Mouse (Mus musculus): ENCODE data around the gene Ubqln4. TPM values are rescaled to one million over a fixed set of nuclear protein-coding genes. Genes with fewer than 3 reads are reported as not detected.
A peak's percentile ranks its signal among the peaks of the same experiment; 100 is the strongest.

The Ubqln4 gene
- total and polyA plus RNA-seq, 3 experiments: 40.6 to 81.2 (median 63.4) TPM

DNA sequence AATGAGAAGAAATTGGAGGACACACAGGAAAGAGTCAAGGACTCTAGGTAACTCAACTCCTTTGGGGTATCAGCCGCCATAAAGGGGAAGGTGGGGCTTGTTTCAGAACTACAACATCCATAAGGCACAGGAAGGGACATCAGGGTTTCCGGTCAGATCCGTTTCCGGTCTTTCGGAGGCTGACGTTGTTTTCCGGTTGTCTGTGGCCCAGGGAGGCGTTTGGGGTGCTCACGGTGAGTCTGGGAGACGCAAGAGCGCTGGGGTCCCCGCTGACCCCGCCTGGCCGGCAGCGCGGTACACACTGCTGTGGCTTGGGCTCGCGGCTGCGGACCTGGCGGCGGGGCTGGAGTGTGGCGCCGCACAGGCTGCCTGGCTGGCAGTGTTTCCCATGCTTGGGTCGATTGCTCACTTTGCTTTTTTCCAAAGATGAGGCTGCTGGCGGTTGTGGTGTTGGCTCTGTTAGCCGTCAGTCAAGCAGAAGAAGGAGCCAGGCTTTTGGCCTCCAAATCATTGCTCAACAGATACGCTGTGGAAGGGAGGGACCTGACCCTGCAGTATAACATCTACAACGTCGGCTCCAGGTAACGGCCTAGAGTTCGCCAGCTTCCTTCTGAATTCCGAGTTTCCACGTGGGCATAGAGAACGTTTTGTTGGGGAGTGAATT, 26.0 kb downstream of the Ubqln4 start:
- peak; percentile 85 for DNase-seq (ENCODE audit: low spot score)
- TF ChIP-seq GATA1 (IDR thresholded peaks at IDR 0.05; ENCODE audit: borderline replicate concordance, low read length) (no peak), POLR2AphosphoS5 (IDR thresholded peaks at IDR 0.05; ENCODE audit: insufficient replicate concordance, low read depth, low read length) (no peak), CTCF (IDR thresholded peaks at IDR 0.05; ENCODE audit: low read depth, low read length) (no peak), TAL1 (conservative IDR thresholded peaks at IDR 0.05; ENCODE audit: low read depth, low read length) (no peak), GATA2 (IDR thresholded peaks at IDR 0.05; ENCODE audit: borderline replicate concordance, low read depth, low read length) (no peak)
- H3K27me3 ChIP-seq (ENCODE audit: insufficient read depth, low read length): 0 out of 2 replicates have a peak, but pooled peaks cover 3% of the 10 kb centered on the region
- H3K4me3 ChIP-seq (ENCODE audit: low read depth, low read length): peak overlapping the region; percentile 88
- peaks cover 35% of the 10 kb centered on the region for H3K36me3 ChIP-seq (replicated peaks)
- H3K4me1 ChIP-seq (ENCODE audit: insufficient read depth, low read depth, low read length): peaks cover 25% of the 10 kb centered on the region
- ATAC-seq (ENCODE audit: extremely low read depth, insufficient number of reproducible peaks, low FRiP score, poor library complexity, severe bottlenecking): peak; percentile 81
- no peaks in the 10 kb centered on the region for H3K9me3 ChIP-seq (replicated peaks)

DNA sequence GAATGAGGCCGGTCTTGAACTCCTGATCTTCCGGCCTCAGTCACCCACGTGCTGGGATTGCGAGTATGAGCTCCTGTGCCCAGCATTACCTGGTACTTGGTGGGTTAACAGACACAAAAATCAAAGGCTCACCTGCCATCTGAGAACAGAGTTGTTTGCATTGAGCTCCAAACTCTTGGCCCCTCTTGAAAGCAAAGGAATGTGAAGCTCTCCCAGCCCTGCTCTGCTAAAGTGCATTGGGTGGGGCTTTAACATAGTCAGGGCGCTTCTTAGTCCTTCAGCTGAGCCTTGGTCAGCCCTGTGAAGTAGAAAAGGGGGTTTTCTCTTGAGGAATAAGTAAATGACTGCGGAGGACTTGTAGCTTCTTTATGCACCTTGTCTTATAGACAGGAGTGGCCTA, 32.2 kb downstream of the Ubqln4 start:
- no peaks in the 10 kb centered on the region for H3K9me3 ChIP-seq (replicated peaks)
- H3K27me3 ChIP-seq (ENCODE audit: insufficient read depth, low read length): no peaks in the 10 kb centered on the region
- H3K4me3 ChIP-seq (ENCODE audit: low read depth, low read length): no peak overlapping the region
- H3K36me3 ChIP-seq (replicated peaks): peaks cover 82% of the 10 kb centered on the region
- no peak for DNase-seq (ENCODE audit: low spot score)
- TF ChIP-seq CTCF (IDR thresholded peaks at IDR 0.05; ENCODE audit: low read depth, low read length) (no peak), GATA1 (IDR thresholded peaks at IDR 0.05; ENCODE audit: borderline replicate concordance, low read length) (no peak), POLR2AphosphoS5 (IDR thresholded peaks at IDR 0.05; ENCODE audit: insufficient replicate concordance, low read depth, low read length) (no peak), GATA2 (IDR thresholded peaks at IDR 0.05; ENCODE audit: borderline replicate concordance, low read depth, low read length) (no peak), TAL1 (conservative IDR thresholded peaks at IDR 0.05; ENCODE audit: low read depth, low read length) (no peak)
- ATAC-seq (ENCODE audit: extremely low read depth, insufficient number of reproducible peaks, low FRiP score, poor library complexity, severe bottlenecking): no peak
- H3K4me1 ChIP-seq (ENCODE audit: insufficient read depth, low read depth, low read length): peaks cover 13% of the 10 kb centered on the region

DNA sequence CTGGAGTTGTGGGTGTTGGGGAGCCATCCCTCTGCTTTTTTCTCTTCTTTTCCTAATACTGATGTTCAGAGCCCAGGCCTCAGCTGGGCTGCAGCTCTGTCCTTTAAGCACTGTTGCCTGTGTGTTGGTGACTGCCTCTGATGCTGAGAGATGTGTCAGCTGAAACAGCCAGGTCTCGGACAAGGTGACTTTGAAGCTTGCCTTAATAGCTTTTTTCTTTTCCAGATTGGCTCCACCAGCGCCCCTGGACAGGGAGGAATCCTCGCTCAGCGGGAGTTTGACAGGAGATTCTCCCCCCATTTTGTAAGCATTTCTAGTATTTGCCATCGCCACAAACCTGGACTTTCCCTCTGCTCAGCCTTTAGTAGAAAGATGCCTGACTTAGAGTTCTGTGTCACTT, 33.1 kb downstream of the Ubqln4 start:
- no peaks in the 10 kb centered on the region for H3K27me3 ChIP-seq (ENCODE audit: insufficient read depth, low read length)
- peaks cover 13% of the 10 kb centered on the region for H3K4me1 ChIP-seq (ENCODE audit: insufficient read depth, low read depth, low read length)
- no peaks in the 10 kb centered on the region for H3K9me3 ChIP-seq (replicated peaks)
- no peak for ATAC-seq (ENCODE audit: extremely low read depth, insufficient number of reproducible peaks, low FRiP score, poor library complexity, severe bottlenecking)
- H3K36me3 ChIP-seq (replicated peaks): peaks cover 83% of the 10 kb centered on the region
- no peak for DNase-seq (ENCODE audit: low spot score)
- no peak overlapping the region for H3K4me3 ChIP-seq (ENCODE audit: low read depth, low read length)
- TF ChIP-seq GATA1 (IDR thresholded peaks at IDR 0.05; ENCODE audit: borderline replicate concordance, low read length): no peak
- TF ChIP-seq TAL1 (conservative IDR thresholded peaks at IDR 0.05; ENCODE audit: low read depth, low read length): no peak
- no peak for TF ChIP-seq CTCF (IDR thresholded peaks at IDR 0.05; ENCODE audit: low read depth, low read length)
- TF ChIP-seq POLR2AphosphoS5 (IDR thresholded peaks at IDR 0.05; ENCODE audit: insufficient replicate concordance, low read depth, low read length): no peak
- no peak for TF ChIP-seq GATA2 (IDR thresholded peaks at IDR 0.05; ENCODE audit: borderline replicate concordance, low read depth, low read length)

DNA sequence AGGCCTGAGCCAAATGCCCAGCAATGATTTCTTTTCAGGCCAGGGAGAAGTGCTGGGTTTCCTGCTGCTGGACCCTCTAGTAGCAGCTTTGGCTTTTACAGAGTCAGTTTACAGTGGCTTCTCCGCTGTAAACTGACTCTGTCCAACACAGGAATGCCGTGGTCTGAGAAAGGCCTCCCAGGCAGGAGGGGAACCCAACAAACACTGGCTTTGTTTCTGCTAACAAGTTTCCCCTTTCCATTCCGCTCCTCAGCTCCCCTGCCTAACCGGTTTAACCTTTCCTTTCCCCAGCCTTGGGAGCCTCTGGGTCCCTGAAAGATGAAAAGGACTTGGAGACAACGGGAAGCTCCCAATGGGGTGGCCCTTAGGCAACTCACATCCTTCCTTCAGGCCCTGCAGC, 36.7 kb downstream of the Ubqln4 start:
- H3K4me3 ChIP-seq (ENCODE audit: low read depth, low read length): no peak overlapping the region
- TF ChIP-seq TAL1 (conservative IDR thresholded peaks at IDR 0.05; ENCODE audit: low read depth, low read length) (no peak), CTCF (IDR thresholded peaks at IDR 0.05; ENCODE audit: low read depth, low read length) (no peak), POLR2AphosphoS5 (IDR thresholded peaks at IDR 0.05; ENCODE audit: insufficient replicate concordance, low read depth, low read length) (no peak), GATA2 (IDR thresholded peaks at IDR 0.05; ENCODE audit: borderline replicate concordance, low read depth, low read length) (no peak), GATA1 (IDR thresholded peaks at IDR 0.05; ENCODE audit: borderline replicate concordance, low read length) (no peak)
- peaks cover 58% of the 10 kb centered on the region for H3K36me3 ChIP-seq (replicated peaks)
- ATAC-seq (ENCODE audit: extremely low read depth, insufficient number of reproducible peaks, low FRiP score, poor library complexity, severe bottlenecking) (no peak), DNase-seq (ENCODE audit: low spot score) (no peak)
- no peaks in the 10 kb centered on the region for H3K9me3 ChIP-seq (replicated peaks)
- H3K27me3 ChIP-seq (ENCODE audit: insufficient read depth, low read length): no peaks in the 10 kb centered on the region
- H3K4me1 ChIP-seq (ENCODE audit: insufficient read depth, low read depth, low read length): peaks cover 26% of the 10 kb centered on the region

DNA sequence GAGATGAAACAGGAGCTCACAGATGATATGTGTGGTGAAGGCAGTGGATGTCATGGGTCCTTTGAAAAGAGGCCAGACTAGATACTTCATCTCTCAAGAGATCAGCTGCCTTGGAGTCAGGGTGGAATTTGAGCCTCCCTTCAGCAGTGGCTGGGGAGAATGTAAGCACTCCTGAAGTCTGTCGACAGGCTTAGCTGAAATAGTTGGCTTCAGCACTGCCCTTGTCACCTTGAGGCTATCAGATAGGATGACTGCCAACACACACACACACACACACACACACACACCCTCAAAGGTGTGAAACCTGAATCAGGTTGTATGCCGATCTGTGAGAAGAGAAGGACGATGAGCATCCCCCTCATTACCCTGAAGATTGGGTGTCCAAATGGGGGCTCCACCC, 37.5 kb downstream of the Ubqln4 start:
- DNase-seq (ENCODE audit: low spot score) (no peak), ATAC-seq (ENCODE audit: extremely low read depth, insufficient number of reproducible peaks, low FRiP score, poor library complexity, severe bottlenecking) (no peak)
- Histone ChIP-seq H3K4me3 (ENCODE audit: low read depth, low read length) (no peak overlapping the region), H3K9me3 (replicated peaks) (no peaks in the 10 kb centered on the region), H3K4me1 (ENCODE audit: insufficient read depth, low read depth, low read length) (peaks cover 26% of the 10 kb centered on the region), H3K27me3 (ENCODE audit: insufficient read depth, low read length) (no peaks in the 10 kb centered on the region), H3K36me3 (replicated peaks) (peaks cover 50% of the 10 kb centered on the region)
- TF ChIP-seq CTCF (IDR thresholded peaks at IDR 0.05; ENCODE audit: low read depth, low read length): no peak
- TF ChIP-seq TAL1 (conservative IDR thresholded peaks at IDR 0.05; ENCODE audit: low read depth, low read length): no peak
- no peak for TF ChIP-seq GATA1 (IDR thresholded peaks at IDR 0.05; ENCODE audit: borderline replicate concordance, low read length)
- TF ChIP-seq POLR2AphosphoS5 (IDR thresholded peaks at IDR 0.05; ENCODE audit: insufficient replicate concordance, low read depth, low read length): no peak
- TF ChIP-seq GATA2 (IDR thresholded peaks at IDR 0.05; ENCODE audit: borderline replicate concordance, low read depth, low read length): no peak

DNA sequence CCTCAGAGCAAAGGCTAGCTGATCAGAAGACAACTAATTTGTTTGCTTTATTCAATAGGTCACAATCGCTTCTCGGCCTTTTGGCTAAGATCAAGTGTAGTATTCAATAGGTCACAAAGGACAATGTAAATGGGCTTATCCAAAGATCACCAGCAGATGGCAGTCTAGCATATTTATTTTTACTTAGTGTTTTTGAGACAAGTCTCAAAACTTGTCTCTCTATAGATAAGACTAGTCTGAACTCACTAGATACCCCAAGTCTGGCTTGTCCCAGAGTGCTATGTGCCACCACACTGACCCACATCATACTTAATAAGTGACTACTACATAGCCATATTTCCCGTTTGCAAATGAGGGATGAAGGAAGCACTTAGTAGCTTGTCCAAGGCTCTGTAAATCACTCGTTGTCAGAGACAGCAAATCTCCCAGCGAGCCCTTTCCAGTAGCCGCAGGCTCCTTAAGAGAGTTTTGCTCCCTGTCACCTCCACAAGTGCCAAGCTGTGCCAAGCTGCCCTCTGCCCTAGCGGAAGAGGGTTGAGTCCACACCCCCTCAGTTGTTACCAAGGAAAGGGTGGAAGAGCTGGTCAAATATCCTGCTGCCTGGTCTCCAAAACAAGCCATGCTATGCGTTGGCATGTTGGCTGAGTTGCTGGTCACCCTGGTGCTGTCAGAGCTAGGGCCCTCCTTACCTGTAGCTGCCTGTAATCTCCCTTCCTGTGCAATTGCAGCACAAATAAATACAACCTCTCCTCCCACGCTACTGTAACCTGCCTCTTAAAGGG, 38.6 kb downstream of the Ubqln4 start:
- Histone ChIP-seq H3K4me1 (ENCODE audit: insufficient read depth, low read depth, low read length) (peaks cover 28% of the 10 kb centered on the region), H3K4me3 (ENCODE audit: low read depth, low read length) (peak overlapping the region; percentile 63; the same call in 1 of the 2 replicates)
- DNase-seq (ENCODE audit: low spot score): no peak

More for the DNA sequence above, 38.6 kb downstream of the Ubqln4 start:
- peak; percentile 28; the same call in 1 of the 2 replicates for ATAC-seq (ENCODE audit: extremely low read depth, insufficient number of reproducible peaks, low FRiP score, poor library complexity, severe bottlenecking)
- peaks cover 39% of the 10 kb centered on the region for H3K36me3 ChIP-seq (replicated peaks)
- TF ChIP-seq GATA2 (IDR thresholded peaks at IDR 0.05; ENCODE audit: borderline replicate concordance, low read depth, low read length) (no peak), POLR2AphosphoS5 (IDR thresholded peaks at IDR 0.05; ENCODE audit: insufficient replicate concordance, low read depth, low read length) (no peak), CTCF (IDR thresholded peaks at IDR 0.05; ENCODE audit: low read depth, low read length) (peak; percentile 36)
- H3K27me3 ChIP-seq (ENCODE audit: insufficient read depth, low read length): peaks cover 2% of the 10 kb centered on the region; the same call in 1 of the 2 replicates
- no peaks in the 10 kb centered on the region for H3K9me3 ChIP-seq (replicated peaks)
